Mouse (Mus musculus) liver, adult 2 months (tissue): ENCODE measurements around the gene Krt2. TPM values are rescaled to one million over a fixed set of nuclear protein-coding genes. Genes with fewer than 3 reads are reported as not detected.

Experiments
- DNase-seq: peaks from one replicate; pipeline ENCODE4 v3.0.0-alpha.2; 2011; ENCODE audit warnings: low read depth, low spot score; ENCODE audit errors: extremely low read depth
- H3K27ac ChIP-seq: fragments of 200-500 bp; replicated peaks from 2 replicates; pipeline ENCODE4 v1.5.1; 2012; ENCODE audit warnings: low read depth, mild to moderate bottlenecking, control low read depth, inconsistent platforms, low read length; ENCODE audit not compliant: insufficient read depth
- H3K27me3 ChIP-seq: fragments of 200-500 bp; 2 replicates; pipeline ENCODE4 v1.6.1; 2012; ENCODE audit warnings: mild to moderate bottlenecking, moderate library complexity, low read length, inconsistent platforms; ENCODE audit not compliant: control insufficient read depth, insufficient read depth
- H3K36me3 ChIP-seq: fragments of 200-500 bp; 2 replicates; pipeline ENCODE4 v1.6.1; 2012; ENCODE audit warnings: low read length, inconsistent platforms; ENCODE audit not compliant: control insufficient read depth, insufficient read depth
- H3K4me1 ChIP-seq: fragments of 200-500 bp; 2 replicates; pipeline ENCODE4 v1.6.1; 2011; ENCODE audit warnings: low read length; ENCODE audit not compliant: control insufficient read depth, insufficient read depth
- H3K4me3 ChIP-seq: fragments of 200-500 bp; 2 replicates; pipeline ENCODE4 v1.5.1; 2011; ENCODE audit warnings: low read depth, mild to moderate bottlenecking, control low read depth, low read length, moderate library complexity; ENCODE audit not compliant: insufficient read depth
- H3K79me2 ChIP-seq: fragments of 200-500 bp; 2 replicates; pipeline ENCODE4 v1.6.1; 2012; ENCODE audit warnings: inconsistent platforms, mild to moderate bottlenecking, low read length, moderate library complexity; ENCODE audit not compliant: control insufficient read depth, insufficient read depth
- H3K9ac ChIP-seq: fragments of 200-500 bp; 2 replicates; pipeline ENCODE4 v1.6.1; 2012; ENCODE audit warnings: low read depth, mild to moderate bottlenecking, control low read depth, inconsistent platforms, low read length
- CTCF ChIP-seq: fragments of 200-500 bp; IDR thresholded peaks from 2 replicates; pipeline ENCODE4 v1.5.1; 2011; ENCODE audit warnings: low read depth, low read length, control low read depth
- POLR2A ChIP-seq: fragments of 200-500 bp; IDR thresholded peaks from 2 replicates; pipeline ENCODE4 v1.6.1; 2011; ENCODE audit warnings: low read length, control low read depth; ENCODE audit not compliant: insufficient read depth; ENCODE audit errors: extremely low read depth
- WGBS: fragments of 180-500 bp; shearing (Covaris S2); methylation state at CpG from one replicate; pipeline ENCODE4 v1.1.7; 2018; 5-methylcytosine and 5-hydroxymethylcytosine counted together
- polyA plus RNA-seq: library from polyadenylated mRNA; depleted of rRNA; stranded (reverse); fragments of >200 nt; gene quantifications from 2 replicates; pipeline ENCODE4 v1.2.3, GENCODE M21; 2012
- total RNA-seq: library from RNA; depleted of rRNA; stranded (reverse); fragments of >200 nt; gene quantifications from 2 replicates; pipeline ENCODE4 v1.2.3, GENCODE M21; 2014

Gene Krt2
- total and polyA plus RNA-seq, 2 experiments, result not detected

DNA sequence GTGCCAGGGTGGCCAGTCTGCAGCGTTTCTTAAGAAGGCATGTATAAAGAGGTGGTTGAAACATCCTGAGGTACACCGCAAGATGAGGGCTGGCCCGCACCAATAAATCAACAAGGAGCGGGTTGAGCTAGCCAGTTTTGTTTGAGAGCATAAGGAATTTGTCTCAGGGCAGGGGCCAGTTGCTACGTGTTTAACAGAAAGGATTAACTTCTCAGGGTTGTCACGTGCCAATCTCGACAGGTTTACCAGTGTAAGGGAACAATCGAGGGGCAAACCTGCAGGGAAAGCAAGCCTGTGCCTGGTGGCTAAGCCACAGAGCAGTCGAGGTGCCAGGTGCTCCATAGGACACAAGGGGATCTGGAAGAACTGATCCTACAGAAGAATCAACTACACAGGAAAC is 25.2 kb upstream of the Krt2 start:
- Histone ChIP-seq H3K4me3 (no peak overlapping the region), H3K79me2 (no peaks in the 10 kb centered on the region), H3K9ac (no peak overlapping the region), H3K4me1 (no peaks in the 10 kb centered on the region), H3K36me3 (no peaks in the 10 kb centered on the region), H3K27ac (no peak overlapping the region), H3K27me3 (peaks cover 19% of the 10 kb centered on the region)
- TF ChIP-seq POLR2A, result no peak
- TF ChIP-seq CTCF, result no peak
- 48% methylated on average over 9 of the region's 9 CpGs for WGBS
- no peak for DNase-seq

DNA sequence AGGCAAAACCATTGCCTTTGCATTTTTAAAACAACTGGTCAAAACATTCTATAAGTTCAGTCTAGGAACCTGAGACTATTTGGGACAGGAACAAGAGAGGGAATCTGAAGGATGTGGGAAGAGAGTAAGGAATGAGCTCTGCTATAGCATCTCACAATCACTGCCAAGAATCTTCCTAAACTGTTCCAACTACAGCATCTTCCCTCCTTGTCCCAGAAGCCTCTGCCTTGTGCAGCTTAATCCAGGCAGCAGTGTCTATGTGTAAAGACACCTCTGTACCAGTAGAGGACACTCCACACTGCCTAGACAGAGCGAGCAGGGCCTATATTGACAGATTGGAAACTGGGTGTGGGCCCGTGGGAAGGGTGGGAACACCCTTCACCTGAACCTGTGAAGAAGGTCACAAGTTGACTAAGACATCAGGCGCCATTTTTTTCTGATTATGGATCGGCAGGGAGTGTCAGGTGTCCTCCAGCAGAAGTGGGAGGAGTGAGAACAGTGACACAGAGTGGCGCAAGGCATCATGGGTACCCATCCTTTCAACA is 16.9 kb upstream of the Krt2 start:
- DNase-seq, result no peak

DNA sequence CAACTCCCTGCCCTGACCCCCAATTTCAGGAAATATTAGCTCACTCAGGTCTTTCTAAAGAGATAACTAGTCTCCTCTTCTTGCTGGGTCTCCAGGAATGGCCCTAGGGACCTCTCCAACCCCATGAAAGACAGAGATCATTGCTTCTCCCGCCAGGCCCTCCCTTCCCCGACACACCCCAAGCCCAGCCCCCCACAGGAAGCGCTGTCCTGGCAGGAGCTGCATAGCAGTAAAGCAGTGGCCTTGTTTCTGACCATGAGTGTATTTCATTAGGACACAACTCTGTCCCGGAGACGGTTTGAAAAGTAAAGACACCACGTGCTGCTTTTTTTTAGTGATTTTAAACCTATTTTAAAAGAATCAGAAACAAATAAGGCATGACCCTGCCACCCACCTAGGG is 15.2 kb upstream of the Krt2 start:
- H3K4me1 ChIP-seq, result no peaks in the 10 kb centered on the region
- H3K9ac ChIP-seq, result no peak overlapping the region
- TF ChIP-seq POLR2A (no peak), CTCF (no peak)
- no peak overlapping the region for H3K27ac ChIP-seq
- peaks cover 3% of the 10 kb centered on the region; the same call in 1 of the 2 replicates for H3K27me3 ChIP-seq
- DNase-seq, result no peak
- 46% methylated on average over 6 of the region's 6 CpGs for WGBS
- no peaks in the 10 kb centered on the region for H3K36me3 ChIP-seq
- H3K79me2 ChIP-seq, result no peaks in the 10 kb centered on the region
- no peak overlapping the region for H3K4me3 ChIP-seq

More for the DNA sequence above, 16.9 kb upstream of the Krt2 start:
- TF ChIP-seq CTCF (no peak), POLR2A (no peak)
- WGBS, result 46% methylated on average over 5 of the region's 5 CpGs
- Histone ChIP-seq H3K36me3 (no peaks in the 10 kb centered on the region), H3K27ac (no peak overlapping the region), H3K79me2 (no peaks in the 10 kb centered on the region), H3K4me1 (no peaks in the 10 kb centered on the region), H3K27me3 (peaks cover 3% of the 10 kb centered on the region; the same call in 1 of the 2 replicates), H3K4me3 (no peak overlapping the region), H3K9ac (no peak overlapping the region)

DNA sequence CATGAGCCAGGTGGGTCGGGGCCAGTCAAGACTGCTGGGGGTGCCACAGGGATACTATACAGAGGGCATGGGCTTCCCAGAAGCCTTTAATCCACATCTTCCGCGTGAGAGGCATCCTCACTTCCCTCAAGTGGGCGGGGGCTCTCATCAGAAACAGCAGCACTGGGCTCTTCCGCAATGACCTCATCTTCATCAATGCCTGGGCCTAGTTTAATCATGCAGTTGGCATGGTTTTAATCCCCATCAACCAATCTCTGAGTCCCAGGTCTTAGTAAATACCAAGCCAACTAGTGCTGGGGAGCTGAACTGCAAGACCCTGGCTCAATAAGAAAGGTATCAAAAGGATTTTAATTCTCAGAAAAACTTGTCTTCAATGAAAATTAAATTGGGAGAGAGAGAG is 11.5 kb upstream of the Krt2 start:
- no peaks in the 10 kb centered on the region for H3K4me1 ChIP-seq
- no peak overlapping the region for H3K4me3 ChIP-seq
- H3K9ac ChIP-seq, result no peak overlapping the region
- TF ChIP-seq POLR2A, result no peak
- no peak for TF ChIP-seq CTCF
- H3K79me2 ChIP-seq, result no peaks in the 10 kb centered on the region
- whole genome bisulfite sequencing, result 69% methylated on average over 5 of the region's 5 CpGs
- no peaks in the 10 kb centered on the region; the same call in 1 of the 2 replicates for H3K27me3 ChIP-seq
- H3K27ac ChIP-seq, result no peak overlapping the region
- no peak for DNase-seq
- H3K36me3 ChIP-seq, result no peaks in the 10 kb centered on the region

DNA sequence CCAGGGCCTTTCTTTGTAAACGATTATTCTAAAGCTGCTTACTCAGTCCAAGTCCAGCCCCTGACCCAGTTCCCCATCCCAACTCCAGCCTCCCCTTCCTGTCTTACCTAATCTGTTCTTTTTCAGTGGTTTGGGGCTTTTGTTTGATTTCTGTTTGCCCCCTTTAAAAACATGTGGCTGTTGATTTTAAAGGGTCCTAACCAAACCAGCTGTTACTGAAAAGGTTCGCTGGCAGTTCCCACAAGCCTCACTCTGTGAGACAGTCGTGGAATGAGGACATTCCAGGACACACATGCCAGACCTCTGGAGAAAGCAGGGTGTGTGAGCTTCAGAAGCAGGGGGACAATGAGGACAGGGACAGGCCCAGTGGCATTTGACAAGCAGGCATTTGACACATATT is 3.8 kb upstream of the Krt2 start:
- Histone ChIP-seq H3K36me3 (no peaks in the 10 kb centered on the region), H3K9ac (no peak overlapping the region), H3K4me1 (no peaks in the 10 kb centered on the region), H3K79me2 (no peaks in the 10 kb centered on the region), H3K4me3 (no peak overlapping the region), H3K27me3 (peaks cover 7% of the 10 kb centered on the region), H3K27ac (no peak overlapping the region)
- TF ChIP-seq CTCF (no peak), POLR2A (no peak)
- DNase-seq, result no peak
- 19% methylated on average over 3 of the region's 3 CpGs for WGBS

DNA sequence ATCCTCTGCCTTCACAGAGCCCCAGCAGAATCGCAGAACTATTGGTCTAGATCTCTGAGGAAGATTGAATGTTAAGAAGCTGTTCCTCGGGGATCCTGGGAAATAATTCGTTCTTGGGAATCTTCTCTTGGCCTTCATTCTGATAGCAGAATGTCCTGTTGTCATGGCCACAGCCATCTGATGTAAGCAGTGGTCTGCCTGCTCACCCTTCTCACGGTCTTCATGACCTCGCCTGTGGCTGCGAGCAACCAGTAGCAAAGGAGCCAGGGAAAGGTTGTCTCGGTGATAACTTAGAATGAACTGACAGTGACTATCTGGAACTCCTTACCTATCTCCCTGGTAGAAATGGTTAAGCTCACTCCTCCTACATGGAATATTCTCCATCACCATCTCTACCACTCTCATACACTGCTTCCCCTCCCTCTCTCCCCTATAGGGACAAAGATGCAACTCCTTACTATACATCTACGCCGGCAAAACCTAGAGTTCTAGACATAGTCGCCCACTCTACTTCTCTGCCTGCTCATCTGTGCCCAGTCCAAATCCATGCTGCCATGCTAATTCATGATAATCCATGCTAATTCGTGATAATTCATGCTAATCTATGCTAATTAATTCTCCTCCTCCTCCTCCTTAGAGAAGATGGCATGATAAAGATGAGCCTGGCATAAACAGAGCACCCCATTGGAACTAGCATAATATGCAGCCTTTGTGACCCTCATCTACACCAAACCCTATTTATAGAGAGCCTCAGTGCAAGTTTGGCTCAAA is 14.7 kb downstream of the Krt2 start:
- H3K27ac ChIP-seq, result no peak overlapping the region
- WGBS, result 77% methylated on average over 11 of the region's 11 CpGs
- H3K9ac ChIP-seq, result no peak overlapping the region
- no peak for TF ChIP-seq POLR2A
- TF ChIP-seq CTCF, result no peak
- DNase-seq, result no peak
- no peak overlapping the region for H3K4me3 ChIP-seq
- H3K79me2 ChIP-seq, result no peaks in the 10 kb centered on the region
- H3K36me3 ChIP-seq, result no peaks in the 10 kb centered on the region
- H3K27me3 ChIP-seq, result no peaks in the 10 kb centered on the region
- H3K4me1 ChIP-seq, result no peaks in the 10 kb centered on the region
